Mouse (Mus musculus) lung, postnatal 0 days (tissue): Measurements from ENCODE around the gene Yif1b. TPM values are rescaled to one million over a fixed set of nuclear protein-coding genes. Genes with fewer than 3 reads are reported as not detected.

Experiments
- ATAC-seq: fragments of 200-750 bp; cut with Nextera tagmentation; 2 replicates; pipeline ENCODE4 v1.8.0; 2017; ENCODE audit warnings: moderate library complexity
- DNase-seq: peaks from one replicate; pipeline ENCODE4 v3.0.0-alpha.2; 2016; ENCODE audit warnings: low spot score
- H3K27ac ChIP-seq: fragments of 300-500 bp; sonication (generic); 2 replicates; pipeline ENCODE4 v1.5.1; 2014; ENCODE audit warnings: antibody characterized with exemption, mild to moderate bottlenecking, low read length, mixed read lengths
- H3K27me3 ChIP-seq: fragments of 300-500 bp; sonication (generic); replicated peaks from 2 replicates; pipeline ENCODE4 v1.6.1; 2014; ENCODE audit warnings: low read length, mixed read lengths; ENCODE audit not compliant: insufficient read depth
- H3K36me3 ChIP-seq: fragments of 300-500 bp; sonication (generic); 2 replicates; pipeline ENCODE4 v1.6.1; 2014; ENCODE audit warnings: low read length, mixed read lengths; ENCODE audit not compliant: insufficient read depth
- H3K4me1 ChIP-seq: fragments of 300-500 bp; sonication (generic); 2 replicates; pipeline ENCODE4 v1.6.1; 2014; ENCODE audit warnings: antibody characterized with exemption, low read depth, low read length, mixed read lengths; ENCODE audit not compliant: insufficient read depth
- H3K4me2 ChIP-seq: fragments of 300-500 bp; sonication (generic); replicated peaks from 2 replicates; pipeline ENCODE4 v1.6.1; 2014; ENCODE audit warnings: low read depth, mild to moderate bottlenecking, low read length, moderate library complexity, mixed read lengths
- H3K4me3 ChIP-seq: fragments of 300-500 bp; sonication (generic); 2 replicates; pipeline ENCODE4 v1.5.1; 2014; ENCODE audit warnings: low read depth, low read length
- H3K9ac ChIP-seq: fragments of 300-500 bp; sonication (generic); replicated peaks from 2 replicates; pipeline ENCODE4 v1.6.1; 2014; ENCODE audit warnings: low read depth, mild to moderate bottlenecking
- H3K9me3 ChIP-seq: fragments of 300-500 bp; sonication (generic); 2 replicates; pipeline ENCODE4 v1.6.1; 2016; ENCODE audit warnings: low read length, mixed read lengths
- CTCF ChIP-seq: IDR thresholded peaks from 2 replicates; pipeline ENCODE4 v1.5.1; 2016; ENCODE audit warnings: antibody characterized with exemption, mild to moderate bottlenecking
- EP300 ChIP-seq: IDR thresholded peaks from 2 replicates; pipeline ENCODE4 v1.6.1; 2016; ENCODE audit warnings: antibody characterized with exemption, mild to moderate bottlenecking, control low read depth
- WGBS: fragments of 180-500 bp; shearing (Covaris S2); extraction: QIAGEN DNeasy Blood & Tissue Kit; methylation state at CpG from one replicate; pipeline ENCODE4 v1.1.7; 2014; 5-methylcytosine and 5-hydroxymethylcytosine counted together
- polyA plus RNA-seq: library from polyadenylated mRNA; unstranded; fragments of >200 nt; fragmentation: Nextera tagmentation; extraction: Ambion mirVana; gene quantifications from 2 replicates; pipeline ENCODE4 v1.2.1, GENCODE M21; 2015

Gene Yif1b
- polyA plus RNA-seq, 1 experiment from 2014 or later = 96.2 TPM

GRCm38 (mm10) chr7:29283876-29284275, 45.7 kb downstream of the Yif1b start:
- H3K4me1 ChIP-seq = peaks cover 5% of the 10 kb centered on the region; the same call in 1 of the 2 replicates
- no peaks in the 10 kb centered on the region for H3K36me3 ChIP-seq
- no peak overlapping the region for H3K9ac ChIP-seq
- H3K4me2 ChIP-seq = no peak overlapping the region
- 71% methylated on average over 4 of the region's 4 CpGs for WGBS
- no peak for DNase-seq
- H3K27ac ChIP-seq = 0 out of 2 replicates have a peak overlapping the region, but pooled peaks have one; percentile 26
- H3K9me3 ChIP-seq = no peaks in the 10 kb centered on the region
- H3K27me3 ChIP-seq = no peaks in the 10 kb centered on the region
- no peak overlapping the region for H3K4me3 ChIP-seq
- TF ChIP-seq CTCF (no peak), EP300 (no peak)
- no peak for ATAC-seq

- TF ChIP-seq EP300 = no peak
- no peak for TF ChIP-seq CTCF
- Histone ChIP-seq H3K27ac (no peak overlapping the region), H3K4me1 (peaks cover 8% of the 10 kb centered on the region; the same call in 1 of the 2 replicates), H3K27me3 (no peaks in the 10 kb centered on the region), H3K9ac (no peak overlapping the region), H3K36me3 (no peaks in the 10 kb centered on the region), H3K4me2 (no peak overlapping the region), H3K9me3 (no peaks in the 10 kb centered on the region), H3K4me3 (no peak overlapping the region)
- WGBS = 96% methylated on average over 6 of the region's 6 CpGs
- no peak for ATAC-seq
- DNase-seq = no peak
Observed at GRCm38 (mm10) chr7:29284523-29284922, 46.4 kb downstream of the Yif1b start.

DNA sequence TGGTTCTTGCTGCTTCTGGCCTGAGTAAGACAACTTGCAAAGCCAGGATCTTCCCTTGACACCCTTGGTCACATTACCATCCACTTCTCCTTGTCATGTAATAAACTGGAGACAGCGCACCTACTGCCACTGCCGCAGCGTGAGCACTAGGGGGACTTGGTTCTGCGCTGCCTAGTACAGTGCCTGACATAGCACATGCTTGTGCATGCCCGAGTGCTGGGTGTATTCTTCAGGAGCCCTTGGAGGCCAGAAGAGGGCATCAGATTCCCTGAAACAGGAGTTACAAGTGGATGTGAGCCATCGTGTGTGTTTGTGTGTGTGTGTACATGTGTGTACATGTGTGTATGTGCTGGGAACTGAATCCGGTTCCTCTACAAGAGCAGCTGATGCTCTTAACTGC, 49.4 kb downstream of the Yif1b start:
- no peaks in the 10 kb centered on the region for H3K27me3 ChIP-seq
- no peak overlapping the region for H3K4me2 ChIP-seq
- no peaks in the 10 kb centered on the region for H3K36me3 ChIP-seq
- H3K9ac ChIP-seq = no peak overlapping the region
- no peaks in the 10 kb centered on the region for H3K9me3 ChIP-seq
- 77% methylated on average over 7 of the region's 7 CpGs for WGBS
- no peak for ATAC-seq
- DNase-seq = no peak
- TF ChIP-seq CTCF (peak; percentile 49), EP300 (no peak)
- H3K27ac ChIP-seq = no peak overlapping the region
- H3K4me3 ChIP-seq = no peak overlapping the region
- peaks cover 7% of the 10 kb centered on the region; the same call in 1 of the 2 replicates for H3K4me1 ChIP-seq

DNA sequence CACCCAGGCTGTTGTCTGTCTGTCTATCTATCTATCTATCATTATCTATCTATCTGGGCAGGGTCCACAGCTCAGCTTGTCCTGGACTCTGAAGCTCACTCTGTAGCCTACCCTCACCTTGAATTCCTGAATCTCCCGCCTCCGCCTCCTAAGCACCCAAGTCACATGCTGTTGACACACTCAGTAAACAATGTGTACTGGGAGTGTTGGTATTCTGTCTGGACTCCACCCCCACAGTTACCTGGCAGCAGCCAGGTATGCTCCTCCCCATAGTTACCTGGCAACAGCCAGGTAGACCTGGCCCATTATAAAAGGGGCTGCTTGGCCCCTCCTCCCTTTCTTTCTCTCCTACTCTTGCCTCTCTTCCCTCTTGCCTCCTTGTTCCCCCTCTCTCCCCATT, 50.0 kb downstream of the Yif1b start:
- no peaks in the 10 kb centered on the region for H3K36me3 ChIP-seq
- no peak overlapping the region for H3K9ac ChIP-seq
- H3K4me1 ChIP-seq = peaks cover 9% of the 10 kb centered on the region; the same call in 1 of the 2 replicates
- no peaks in the 10 kb centered on the region for H3K9me3 ChIP-seq
- DNase-seq (peak; percentile 84), ATAC-seq (peak; percentile 47)
- H3K4me2 ChIP-seq = no peak overlapping the region
- H3K4me3 ChIP-seq = no peak overlapping the region
- TF ChIP-seq EP300 (0 out of 2 replicates have a peak, but pooled peaks have one; percentile 49), CTCF (no peak)
- H3K27me3 ChIP-seq = no peaks in the 10 kb centered on the region
- WGBS = 69% methylated on average over 2 of the region's 2 CpGs
- no peak overlapping the region for H3K27ac ChIP-seq

DNA sequence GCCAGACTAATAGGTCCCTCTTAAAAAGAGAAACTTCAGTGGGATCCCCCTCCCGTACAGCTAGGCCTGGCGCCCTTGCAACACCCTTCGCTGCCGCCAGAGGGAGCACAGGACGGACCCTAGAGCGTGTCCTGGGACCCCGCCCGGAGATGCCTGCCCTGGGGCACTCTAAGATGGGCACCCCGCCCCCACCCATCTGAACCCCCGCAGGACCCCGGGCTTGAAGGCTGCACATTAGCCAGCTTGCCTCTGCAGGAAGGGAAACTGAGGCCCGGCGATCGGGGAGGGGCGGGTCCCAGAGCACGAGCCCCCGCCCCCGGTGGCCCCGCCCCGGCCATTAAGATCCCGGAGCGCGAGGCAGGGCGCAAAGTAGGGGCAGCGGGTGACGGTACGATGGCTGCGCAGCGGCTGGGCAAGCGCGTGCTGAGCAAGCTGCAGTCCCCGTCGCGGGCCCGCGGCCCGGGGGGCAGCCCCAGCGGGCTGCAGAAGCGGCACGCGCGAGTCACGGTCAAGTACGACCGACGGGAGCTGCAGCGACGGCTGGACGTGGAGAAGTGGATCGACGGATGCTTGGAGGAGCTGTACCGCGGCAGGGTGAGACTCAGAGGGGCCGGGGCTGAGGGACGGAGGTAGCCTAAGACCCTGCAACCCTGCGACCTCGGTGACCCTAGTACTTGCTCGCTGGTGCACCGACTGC, 51.0 kb downstream of the Yif1b start, which contains the start of gene Ppp1r14a:
TSS of gene Ppp1r14a (plus strand) at position 367 of the 697 bp plus-strand sequence.
- H3K9me3 ChIP-seq = no peaks in the 10 kb centered on the region
- H3K27ac ChIP-seq = peak within 1 kb of the TSS; percentile 95
- H3K27me3 ChIP-seq = no peaks in the 10 kb centered on the region
- WGBS = under 1% methylated on average over 56 of the region's 59 CpGs
- TF ChIP-seq EP300 (no peak), CTCF (peak; percentile 83)
- DNase-seq = peak; percentile 81
- ATAC-seq = peak; percentile 24
- peaks cover 9% of the 10 kb centered on the region; the same call in 1 of the 2 replicates for H3K4me1 ChIP-seq
- peak within 1 kb of the TSS; percentile 73 for H3K4me2 ChIP-seq
- H3K4me3 ChIP-seq = peak within 1 kb of the TSS; percentile 53
- H3K36me3 ChIP-seq = no peaks in the 10 kb centered on the region
- H3K9ac ChIP-seq = peak within 1 kb of the TSS; percentile 66

DNA sequence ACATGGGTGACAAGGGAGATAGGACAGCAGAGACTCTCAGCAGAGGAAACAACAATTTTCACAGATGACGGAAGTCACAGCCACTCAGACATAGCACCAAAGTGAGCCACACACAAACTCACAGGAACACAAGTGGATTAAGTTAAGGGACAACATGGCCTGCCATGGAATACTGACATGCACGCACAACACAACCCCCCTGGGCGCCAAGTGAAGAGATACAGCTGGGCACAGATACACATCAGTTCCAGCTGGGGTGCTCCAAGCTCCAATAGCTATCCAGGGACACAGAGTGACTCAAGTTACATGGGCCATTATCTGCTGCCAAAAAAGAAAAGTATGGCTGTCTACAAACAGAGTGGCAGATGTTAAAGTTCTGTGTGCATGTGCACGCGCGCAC, 51.7 kb downstream of the Yif1b start:
- 70% methylated on average over 6 of the region's 6 CpGs for WGBS
- TF ChIP-seq CTCF (no peak), EP300 (peak; percentile 72)
- H3K9ac ChIP-seq = peak overlapping the region; percentile 66
- ATAC-seq (peak; percentile 59), DNase-seq (peak; percentile 87)
- H3K27ac ChIP-seq = peak overlapping the region; percentile 95
- no peaks in the 10 kb centered on the region for H3K36me3 ChIP-seq
- H3K27me3 ChIP-seq = no peaks in the 10 kb centered on the region
- peak overlapping the region; percentile 73 for H3K4me2 ChIP-seq
- H3K4me1 ChIP-seq = peaks cover 9% of the 10 kb centered on the region; the same call in 1 of the 2 replicates
- no peaks in the 10 kb centered on the region for H3K9me3 ChIP-seq
- peak overlapping the region; percentile 53 for H3K4me3 ChIP-seq
